Mouse (Mus musculus): ENCODE data around the gene Inpp5a. TPM values are rescaled to one million over a fixed set of nuclear protein-coding genes. Genes with fewer than 3 reads are reported as not detected.

Inpp5a gene
- polyA plus RNA-seq, 1 experiment from 2014 or later = 25.4 TPM

- WGBS = 59% methylated on average over 13 of the region's 13 CpGs
- H3K9me3 ChIP-seq (ENCODE audit: control insufficient read depth, low read length) = no peaks in the 10 kb centered on the region
- TF ChIP-seq CTCF (IDR thresholded peaks at IDR 0.05; ENCODE audit: low read depth) (no peak), EP300 (optimal IDR thresholded peaks at IDR 0.05) (no peak)
- peaks cover 29% of the 10 kb centered on the region for H3K4me1 ChIP-seq (replicated peaks; ENCODE audit: control insufficient read depth, insufficient read depth)
- peak overlapping the region; percentile 79 for H3K27ac ChIP-seq (replicated peaks)
- no peak overlapping the region for H3K4me3 ChIP-seq (ENCODE audit: low read depth, low read length)
- H3K9ac ChIP-seq (ENCODE audit: low read length) = no peak overlapping the region
- H3K36me3 ChIP-seq (ENCODE audit: control insufficient read depth, insufficient read depth, low read length) = no peaks in the 10 kb centered on the region
- ATAC-seq (ENCODE audit: low FRiP score, low TSS enrichment) = peak; percentile 1; the same call in 1 of the 2 replicates
- no peaks in the 10 kb centered on the region for H3K27me3 ChIP-seq (ENCODE audit: control insufficient read depth, insufficient read depth, low read length)
- no peak for DNase-seq (ENCODE audit: low spot score)
- no peak overlapping the region for H3K4me2 ChIP-seq (replicated peaks; ENCODE audit: low read depth)
Measured at GRCm38 (mm10) chr7:139363281-139364004, 25.5 kb upstream of the Inpp5a start.

- H3K9me3 ChIP-seq (ENCODE audit: control insufficient read depth, low read length) = no peaks in the 10 kb centered on the region
- H3K27ac ChIP-seq (replicated peaks) = peak overlapping the region; percentile 79
- DNase-seq (ENCODE audit: low spot score) (peak; percentile 79), ATAC-seq (ENCODE audit: low FRiP score, low TSS enrichment) (peak; percentile 72)
- no peak overlapping the region for H3K9ac ChIP-seq (ENCODE audit: low read length)
- H3K27me3 ChIP-seq (ENCODE audit: control insufficient read depth, insufficient read depth, low read length) = no peaks in the 10 kb centered on the region
- TF ChIP-seq CTCF (IDR thresholded peaks at IDR 0.05; ENCODE audit: low read depth) (0 out of 2 replicates have a peak, but pooled peaks have one; percentile 13), EP300 (optimal IDR thresholded peaks at IDR 0.05) (no peak)
- no peaks in the 10 kb centered on the region for H3K36me3 ChIP-seq (ENCODE audit: control insufficient read depth, insufficient read depth, low read length)
- no peak overlapping the region for H3K4me3 ChIP-seq (ENCODE audit: low read depth, low read length)
- peak overlapping the region; percentile 26; the same call in 1 of the 2 replicates for H3K4me2 ChIP-seq (replicated peaks; ENCODE audit: low read depth)
- H3K4me1 ChIP-seq (replicated peaks; ENCODE audit: control insufficient read depth, insufficient read depth) = peaks cover 33% of the 10 kb centered on the region
- 8% methylated on average over 9 of the region's 9 CpGs for WGBS
Measured at GRCm38 (mm10) chr7:139364005-139364557, 24.8 kb upstream of the Inpp5a start.

GRCm38 (mm10) chr7:139364936-139365830, 23.7 kb upstream of the Inpp5a start:
- 45% methylated on average over 13 of the region's 13 CpGs for WGBS
- DNase-seq (ENCODE audit: low spot score) (no peak), ATAC-seq (ENCODE audit: low FRiP score, low TSS enrichment) (no peak)
- Histone ChIP-seq H3K9ac (ENCODE audit: low read length) (no peak overlapping the region; the same call in 1 of the 2 replicates), H3K4me2 (replicated peaks; ENCODE audit: low read depth) (no peak overlapping the region), H3K27me3 (ENCODE audit: control insufficient read depth, insufficient read depth, low read length) (no peaks in the 10 kb centered on the region), H3K36me3 (ENCODE audit: control insufficient read depth, insufficient read depth, low read length) (no peaks in the 10 kb centered on the region), H3K27ac (replicated peaks) (peak overlapping the region; percentile 79), H3K4me3 (ENCODE audit: low read depth, low read length) (no peak overlapping the region), H3K4me1 (replicated peaks; ENCODE audit: control insufficient read depth, insufficient read depth) (peaks cover 36% of the 10 kb centered on the region), H3K9me3 (ENCODE audit: control insufficient read depth, low read length) (no peaks in the 10 kb centered on the region)
- TF ChIP-seq EP300 (optimal IDR thresholded peaks at IDR 0.05) (no peak), CTCF (IDR thresholded peaks at IDR 0.05; ENCODE audit: low read depth) (no peak)

GRCm38 (mm10) chr7:139366131-139366530, 22.8 kb upstream of the Inpp5a start:
- ATAC-seq (ENCODE audit: low FRiP score, low TSS enrichment) (no peak), DNase-seq (ENCODE audit: low spot score) (no peak)
- no peaks in the 10 kb centered on the region for H3K9me3 ChIP-seq (ENCODE audit: control insufficient read depth, low read length)
- no peaks in the 10 kb centered on the region for H3K36me3 ChIP-seq (ENCODE audit: control insufficient read depth, insufficient read depth, low read length)
- no peak overlapping the region for H3K4me3 ChIP-seq (ENCODE audit: low read depth, low read length)
- no peak for TF ChIP-seq EP300 (optimal IDR thresholded peaks at IDR 0.05)
- TF ChIP-seq CTCF (IDR thresholded peaks at IDR 0.05; ENCODE audit: low read depth) = no peak
- H3K27ac ChIP-seq (replicated peaks) = no peak overlapping the region
- H3K4me2 ChIP-seq (replicated peaks; ENCODE audit: low read depth) = no peak overlapping the region
- no peaks in the 10 kb centered on the region for H3K27me3 ChIP-seq (ENCODE audit: control insufficient read depth, insufficient read depth, low read length)
- WGBS = 90% methylated on average over 3 of the region's 3 CpGs
- no peak overlapping the region for H3K9ac ChIP-seq (ENCODE audit: low read length)
- H3K4me1 ChIP-seq (replicated peaks; ENCODE audit: control insufficient read depth, insufficient read depth) = peaks cover 36% of the 10 kb centered on the region

GRCm38 (mm10) chr7:139366549-139366948, 22.4 kb upstream of the Inpp5a start:
- H3K4me1 ChIP-seq (replicated peaks; ENCODE audit: control insufficient read depth, insufficient read depth) = peaks cover 38% of the 10 kb centered on the region
- H3K36me3 ChIP-seq (ENCODE audit: control insufficient read depth, insufficient read depth, low read length) = no peaks in the 10 kb centered on the region
- no peak overlapping the region for H3K4me2 ChIP-seq (replicated peaks; ENCODE audit: low read depth)
- no peaks in the 10 kb centered on the region for H3K9me3 ChIP-seq (ENCODE audit: control insufficient read depth, low read length)
- DNase-seq (ENCODE audit: low spot score) = no peak
- no peak overlapping the region for H3K4me3 ChIP-seq (ENCODE audit: low read depth, low read length)
- no peak for ATAC-seq (ENCODE audit: low FRiP score, low TSS enrichment)
- no peak overlapping the region for H3K27ac ChIP-seq (replicated peaks)
- peak; percentile 19; the same call in 1 of the 2 replicates for TF ChIP-seq CTCF (IDR thresholded peaks at IDR 0.05; ENCODE audit: low read depth)
- TF ChIP-seq EP300 (optimal IDR thresholded peaks at IDR 0.05) = no peak
- WGBS = 57% methylated on average over 4 of the region's 4 CpGs
- no peak overlapping the region for H3K9ac ChIP-seq (ENCODE audit: low read length)
- H3K27me3 ChIP-seq (ENCODE audit: control insufficient read depth, insufficient read depth, low read length) = no peaks in the 10 kb centered on the region
